Mouse (Mus musculus): ENCODE results near the gene Dctn5.
"Not testable (repeated sequence)": the region's sequence is repeated elsewhere in the genome, so short reads cannot be mapped to it uniquely, and the experiment has no call there.

Dctn5 gene

GRCm38 (mm10) chr7:122132497-122133337, at the start of gene Dctn5, which contains the start of gene Palb2:
TSS of gene Dctn5 (plus strand) at chr7:122133041.
TSS of gene Palb2 (minus strand) at chr7:122132985.
- peak; percentile 90 for DNase-seq (ENCODE audit: low spot score)

- DNase-seq (ENCODE audit: low spot score) = no peak
Measured at GRCm38 (mm10) chr7:122087195-122087982, 45.5 kb upstream of the Dctn5 start.

- DNase-seq (ENCODE audit: low spot score) = no peak
Measured at GRCm38 (mm10) chr7:122094564-122095330, 38.1 kb upstream of the Dctn5 start.

GRCm38 (mm10) chr7:122098009-122098408, 34.8 kb upstream of the Dctn5 start:
- no peak for DNase-seq (ENCODE audit: low spot score)

- DNase-seq (ENCODE audit: low spot score) = no peak
Measured at GRCm38 (mm10) chr7:122099222-122099621, 33.6 kb upstream of the Dctn5 start.

DNA sequence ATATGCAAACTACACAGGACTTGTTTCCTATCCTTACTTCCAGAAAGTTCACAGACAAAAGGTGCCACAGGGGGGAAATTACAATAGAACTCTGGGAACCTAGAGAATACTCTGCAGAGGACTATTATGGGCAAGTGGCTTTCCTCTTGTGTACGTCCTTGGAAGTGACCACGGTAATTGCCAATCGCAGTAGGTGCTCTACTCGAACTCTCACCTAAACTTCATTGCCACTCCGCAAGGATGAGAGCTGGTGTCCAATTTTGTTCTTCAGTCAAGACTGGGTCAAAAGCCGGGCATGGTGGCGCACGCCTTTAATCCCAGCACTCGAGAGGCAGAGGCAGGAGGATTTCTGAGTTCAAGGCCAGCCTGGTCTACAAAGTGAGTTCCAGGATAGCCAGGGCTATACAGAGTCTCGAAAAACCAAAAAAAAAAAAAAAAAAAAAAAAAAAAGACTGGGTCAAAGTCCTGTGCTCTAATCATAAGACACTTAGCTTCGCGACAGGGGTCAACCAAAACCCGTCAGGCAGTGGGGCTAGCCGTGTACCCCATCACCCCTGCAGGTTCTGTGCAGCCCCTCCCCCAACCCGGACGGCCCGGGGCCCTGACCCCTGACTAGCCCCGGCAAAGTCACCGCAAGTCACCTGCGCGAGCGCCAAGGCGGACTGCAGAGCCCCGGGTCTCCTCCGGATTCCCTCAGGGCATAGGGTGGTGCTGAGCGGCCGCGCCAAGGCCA, 31.7 kb upstream of the Dctn5 start:
- DNase-seq (ENCODE audit: low spot score) = not testable (repeated sequence)

- peak; percentile 53 for DNase-seq (ENCODE audit: low spot score)
Measured at GRCm38 (mm10) chr7:122101747-122102244, 31.0 kb upstream of the Dctn5 start, which contains the start of gene Ndufab1. TSS of gene Ndufab1 (minus strand) at chr7:122101886.

- DNase-seq (ENCODE audit: low spot score) = no peak
Measured at GRCm38 (mm10) chr7:122108206-122108605, 24.6 kb upstream of the Dctn5 start.

- DNase-seq (ENCODE audit: low spot score) = no peak
Measured at GRCm38 (mm10) chr7:122123518-122123917, 9.3 kb upstream of the Dctn5 start.

GRCm38 (mm10) chr7:122125636-122126035, 7.2 kb upstream of the Dctn5 start:
- DNase-seq (ENCODE audit: low spot score) = no peak

- DNase-seq (ENCODE audit: low spot score) = no peak
Measured at GRCm38 (mm10) chr7:122126946-122127345, 5.9 kb upstream of the Dctn5 start.

- DNase-seq (ENCODE audit: low spot score) = no peak
Measured at GRCm38 (mm10) chr7:122131834-122132233, 1.0 kb upstream of the Dctn5 start.

- DNase-seq (ENCODE audit: low spot score) = no peak
Measured at GRCm38 (mm10) chr7:122133338-122133625, 441 bp downstream of the Dctn5 start.

GRCm38 (mm10) chr7:122135070-122135469, 2.2 kb downstream of the Dctn5 start:
- no peak for DNase-seq (ENCODE audit: low spot score)

- DNase-seq (ENCODE audit: low spot score) = no peak
Measured at GRCm38 (mm10) chr7:122137071-122137470, 4.2 kb downstream of the Dctn5 start.

DNA sequence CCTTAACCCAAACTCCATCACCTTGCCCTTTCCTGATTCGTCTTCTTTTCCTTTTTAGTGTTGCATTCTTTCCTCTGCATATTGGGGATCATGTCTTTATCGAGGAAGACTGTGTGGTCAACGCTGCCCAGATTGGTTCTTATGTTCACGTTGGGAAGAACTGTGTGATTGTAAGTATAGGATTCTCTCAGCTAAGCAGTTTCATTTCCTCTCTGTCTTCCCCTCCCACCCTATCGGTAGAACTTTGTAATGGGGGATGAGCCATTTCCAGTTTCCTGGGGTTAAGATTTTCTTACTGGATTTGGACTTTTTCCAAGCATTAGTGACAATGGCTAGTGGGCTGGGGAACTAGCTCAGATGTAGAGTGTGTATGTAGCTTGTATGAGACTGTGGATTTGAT, 5.3 kb downstream of the Dctn5 start:
- no peak for DNase-seq (ENCODE audit: low spot score)

DNA sequence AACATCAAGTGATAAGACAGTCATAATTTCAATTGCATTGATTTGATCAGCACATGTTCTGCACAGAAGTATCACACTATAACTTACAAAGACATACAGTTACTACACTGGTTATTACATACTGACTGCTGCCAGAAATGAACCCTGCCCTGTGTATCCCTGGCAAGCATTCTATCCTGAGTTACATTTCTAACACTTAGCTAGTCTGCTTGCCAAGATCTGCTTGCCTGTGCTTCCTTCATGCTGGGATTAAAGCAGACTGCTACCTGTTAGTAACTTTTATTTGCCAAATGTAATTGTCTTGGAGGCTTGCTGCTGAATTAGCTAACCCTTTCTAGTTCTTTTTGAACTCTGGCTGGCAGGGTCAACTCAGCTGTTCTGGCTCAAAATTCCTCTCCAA, 8.2 kb downstream of the Dctn5 start:
- DNase-seq (ENCODE audit: low spot score) = no peak

GRCm38 (mm10) chr7:122152473-122152872, 19.6 kb downstream of the Dctn5 start:
- DNase-seq (ENCODE audit: low spot score) = no peak

- DNase-seq (ENCODE audit: low spot score) = no peak
Measured at GRCm38 (mm10) chr7:122158488-122158887, 25.6 kb downstream of the Dctn5 start.

GRCm38 (mm10) chr7:122158915-122159902, 26.4 kb downstream of the Dctn5 start, which contains the start of gene Plk1:
TSS of gene Plk1 (plus strand) at chr7:122159439.
- DNase-seq (ENCODE audit: low spot score) = peak; percentile 42

Measured in layer of hippocampus, adult 9-10 months (tissue).